Mouse (Mus musculus) erythroblast, embryonic 14.5 days (primary cell): ENCODE results near the gene Aldh8a1.

Experiments used
- GATA1 ChIP-seq: IDR thresholded peaks from 2 replicates; pipeline ENCODE4 v1.6.1; 2012; ENCODE audit warnings: low read length, inconsistent platforms, mixed read lengths
- TAL1 ChIP-seq: IDR thresholded peaks from 3 replicates; pipeline ENCODE4 v1.6.1; 2012; ENCODE audit warnings: low read length, inconsistent platforms, mixed read lengths

DNA sequence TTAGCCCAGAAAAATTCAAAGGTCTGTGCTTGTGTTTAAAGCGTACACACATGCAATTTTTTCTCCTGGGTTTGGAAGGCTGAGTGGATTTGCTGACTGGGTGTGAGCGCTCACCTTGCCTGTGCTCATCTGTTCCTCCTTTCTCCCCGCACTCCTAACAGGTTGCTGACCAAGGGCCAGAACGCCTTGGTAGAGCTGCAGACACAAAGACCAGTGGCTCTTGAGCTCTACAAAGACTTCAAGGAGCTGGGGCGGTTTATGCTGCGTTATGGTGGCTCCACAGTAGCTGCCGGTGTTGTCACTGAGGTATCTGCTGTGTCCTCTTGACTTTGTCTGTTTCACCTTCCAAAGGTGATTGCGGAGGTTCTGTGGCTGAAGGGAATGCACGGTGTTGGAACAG, 9.6 kb upstream of the Aldh8a1 start:
- no peak for TF ChIP-seq GATA1
- TF ChIP-seq TAL1: no peak
